7 mouse cellular contexts compared by ENCODE assay signal in the genomic region with DNA sequence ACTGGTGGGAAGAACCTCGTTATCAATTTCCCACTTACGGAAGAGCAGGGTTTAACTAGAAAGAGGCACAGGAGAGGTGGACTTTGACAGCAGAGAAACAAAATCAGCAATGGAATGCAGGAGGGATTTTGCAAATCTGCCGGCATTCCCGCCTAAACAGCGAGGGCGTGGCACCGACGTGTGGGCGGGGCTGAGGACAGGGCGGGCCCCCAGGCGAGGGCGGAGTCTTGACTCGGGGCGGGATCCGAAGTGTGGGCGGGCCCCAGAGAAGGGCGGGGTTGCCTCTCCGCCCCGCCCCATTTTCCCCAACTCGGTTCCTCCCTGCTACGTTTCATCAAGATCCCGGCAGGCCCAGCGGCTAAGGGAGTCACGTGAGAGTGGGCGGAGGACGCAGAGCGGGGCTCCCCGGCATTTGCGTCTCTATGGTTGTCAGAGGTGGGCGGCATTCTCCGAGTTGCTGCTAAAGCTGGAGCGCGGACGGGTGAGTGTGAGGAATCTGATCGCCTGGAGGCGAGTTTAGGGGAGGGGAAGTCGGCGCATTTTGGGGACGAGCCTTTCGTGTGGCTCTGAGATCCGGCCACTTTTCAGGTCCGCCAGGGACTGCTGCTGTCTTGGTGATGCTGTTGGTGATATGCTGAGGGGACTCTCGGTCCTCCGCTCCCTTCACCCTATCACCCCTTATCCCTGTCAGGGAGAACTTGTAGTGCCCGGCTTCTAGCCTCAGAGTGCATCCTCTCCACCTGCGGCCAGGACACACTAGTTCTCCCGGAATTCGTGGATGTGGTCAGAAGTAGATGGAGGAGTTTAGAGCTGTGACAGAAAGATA. TPM values are rescaled to one million over a fixed set of nuclear protein-coding genes. Genes with fewer than 3 reads are reported as not detected.
DNase-seq lines count a peak whose midpoint lies in the region; ATAC-seq lines count a peak whose summit lies in the region.

A gene (plus strand): TSS at position 271 of the 826 bp plus-strand sequence.

- peak; percentile 97 for ATAC-seq in embryonic facial prominence, embryonic 12.5 days (ENCODE audit: insufficient number of reproducible peaks, insufficient read depth, low FRiP score, low TSS enrichment)
- peak; percentile 97 for ATAC-seq in limb, embryonic 11.5 days (ENCODE audit: insufficient number of reproducible peaks, low FRiP score, low TSS enrichment, low read depth)
- ATAC-seq in midbrain, embryonic 14.5 days (ENCODE audit: low FRiP score, low TSS enrichment), result peak; percentile 97

- peak within 1 kb of the TSS; percentile 78 for H3K9ac ChIP-seq in embryonic facial prominence, embryonic 12.5 days
- peak within 1 kb of the TSS; percentile 17 for H3K9ac ChIP-seq in limb, embryonic 11.5 days (ENCODE audit: low read length)
- peak within 1 kb of the TSS; percentile 44 for H3K9ac ChIP-seq in midbrain, embryonic 14.5 days (replicated peaks; ENCODE audit: low read length)

- H3K27ac ChIP-seq in embryonic facial prominence, embryonic 12.5 days, result peak within 1 kb of the TSS; percentile 70
- no peak within 1 kb of the TSS; the same call in 1 of the 2 replicates for H3K27ac ChIP-seq in limb, embryonic 11.5 days (replicated peaks; ENCODE audit: low read depth, low read length)
- peak within 1 kb of the TSS; percentile 5 for H3K27ac ChIP-seq in midbrain, embryonic 14.5 days (replicated peaks; ENCODE audit: low read depth, low read length)

- H3K4me2 ChIP-seq in embryonic facial prominence, embryonic 12.5 days (replicated peaks), result peak within 1 kb of the TSS; percentile 68
- H3K4me2 ChIP-seq in limb, embryonic 11.5 days (ENCODE audit: low read depth, severe bottlenecking), result peak within 1 kb of the TSS; percentile 59
- H3K4me2 ChIP-seq in midbrain, embryonic 14.5 days (ENCODE audit: low read length), result peak within 1 kb of the TSS; percentile 52

- peak; percentile 96 for DNase-seq in adrenal gland, postnatal 25 days
- peak; percentile 100 for DNase-seq in heart, adult 11 months
- peak; percentile 97 for DNase-seq in kidney, adult 18-20 months
- peak; percentile 99 for DNase-seq in limb, embryonic 11.5 days (ENCODE audit: low spot score)
- DNase-seq in midbrain, embryonic 14.5 days, result peak; percentile 95
- DNase-seq in spleen, adult 18-20 months, result peak; percentile 92 to 95

- WGBS in embryonic facial prominence, embryonic 12.5 days, result under 1% methylated on average over 48 of the region's 48 CpGs
- under 1% methylated on average over 46 of the region's 48 CpGs for WGBS in limb, embryonic 11.5 days
- under 1% methylated on average over 48 of the region's 48 CpGs for WGBS in midbrain, embryonic 14.5 days

- peak within 1 kb of the TSS; percentile 74 for H3K4me3 ChIP-seq in embryonic facial prominence, embryonic 12.5 days
- peak within 1 kb of the TSS; percentile 54 for H3K4me3 ChIP-seq in limb, embryonic 11.5 days (ENCODE audit: low read depth, low read length)
- peak within 1 kb of the TSS; percentile 46 for H3K4me3 ChIP-seq in midbrain, embryonic 14.5 days (replicated peaks; ENCODE audit: low read depth, low read length)

- H3K9me3 ChIP-seq in embryonic facial prominence, embryonic 12.5 days, result no peaks in the 10 kb centered on the region
- no peaks in the 10 kb centered on the region for H3K9me3 ChIP-seq in limb, embryonic 11.5 days (ENCODE audit: control insufficient read depth, low read length)
- H3K9me3 ChIP-seq in midbrain, embryonic 14.5 days (ENCODE audit: control insufficient read depth, low read length), result no peaks in the 10 kb centered on the region

- H3K4me1 ChIP-seq in embryonic facial prominence, embryonic 12.5 days, result peaks cover 8% of the 10 kb centered on the region
- peaks cover 2% of the 10 kb centered on the region; the same call in 1 of the 2 replicates for H3K4me1 ChIP-seq in limb, embryonic 11.5 days (ENCODE audit: control insufficient read depth, insufficient read depth, low read length)
- peaks cover 8% of the 10 kb centered on the region; the same call in 1 of the 2 replicates for H3K4me1 ChIP-seq in midbrain, embryonic 14.5 days (ENCODE audit: control insufficient read depth, insufficient read depth, low read length)

- H3K36me3 ChIP-seq in embryonic facial prominence, embryonic 12.5 days, result no peaks in the 10 kb centered on the region
- no peaks in the 10 kb centered on the region for H3K36me3 ChIP-seq in limb, embryonic 11.5 days (ENCODE audit: control insufficient read depth, insufficient read depth, low read length)
- H3K36me3 ChIP-seq in midbrain, embryonic 14.5 days (ENCODE audit: control insufficient read depth, insufficient read depth, low read length), result no peaks in the 10 kb centered on the region

- H3K27me3 ChIP-seq in embryonic facial prominence, embryonic 12.5 days, result no peaks in the 10 kb centered on the region
- no peaks in the 10 kb centered on the region for H3K27me3 ChIP-seq in limb, embryonic 11.5 days (ENCODE audit: control insufficient read depth, insufficient read depth, low read length)
- H3K27me3 ChIP-seq in midbrain, embryonic 14.5 days (ENCODE audit: control insufficient read depth, insufficient read depth, low read length), result no peaks in the 10 kb centered on the region

RNA-seq across cellular contexts. Expression of the gene that starts here (rescaled TPM):
- total RNA-seq in adrenal gland, postnatal 25 days (2021), result 66.3 and 73.6 TPM in 2 replicates
- polyA plus RNA-seq in embryonic facial prominence, embryonic 12.5 days (2016; fragmentation: Nextera tagmentation; extraction: Ambion mirVana), result 77.3 and 79.9 TPM in 2 replicates
- 50.4 and 55.7 TPM in 2 replicates for polyA plus RNA-seq in limb, embryonic 11.5 days (2014; fragmentation: Nextera tagmentation; extraction: Ambion mirVana)
- 58.2 and 69.3 TPM in 2 replicates for polyA plus RNA-seq in midbrain, embryonic 14.5 days (2014; fragmentation: Nextera tagmentation; extraction: Ambion mirVana)

Comparison
In these comparisons a context has a peak if more than half of its experiments do, and no peak if none do; other contexts are left out.
1. H3K9ac ChIP-seq: peak in every context shown above with its lines; median percentile 78 in embryonic facial prominence, embryonic 12.5 days; 44 in midbrain, embryonic 14.5 days; 17 in limb, embryonic 11.5 days.